7 mouse cellular contexts compared by ENCODE assay signal in the genomic region with DNA sequence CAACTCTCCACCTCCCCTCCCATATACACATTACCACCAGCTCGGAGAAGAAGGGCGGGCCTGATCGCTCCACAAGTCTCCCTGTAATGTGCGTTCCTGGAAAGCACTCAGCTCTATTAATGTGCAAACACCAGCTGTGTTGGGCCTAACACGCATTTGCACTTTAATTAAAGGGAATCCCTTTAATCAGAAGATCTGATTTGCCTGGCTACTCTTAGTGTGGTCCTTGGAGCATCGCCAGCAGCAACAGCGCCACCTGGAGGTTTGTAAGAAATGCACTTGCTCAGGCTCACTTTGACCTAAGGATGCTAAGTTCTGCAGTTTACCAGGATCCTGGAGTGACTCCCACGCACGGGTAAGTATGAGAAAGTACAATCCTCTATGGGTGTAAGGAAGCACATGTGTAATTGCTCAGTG.
DNase-seq lines count a peak whose midpoint lies in the region; ATAC-seq and TF ChIP-seq lines count a peak whose summit lies in the region.

No protein-coding gene starts in this region.

- peak overlapping the region; percentile 41; the same call in 1 of the 2 replicates for H3K4me2 ChIP-seq in heart, embryonic 14.5 days (ENCODE audit: low read length)

- H3K9me3 ChIP-seq in E14TG2a.4 (ENCODE audit: low read length), result no peaks in the 10 kb centered on the region
- H3K9me3 ChIP-seq in heart, embryonic 14.5 days (ENCODE audit: control insufficient read depth, low read length), result no peaks in the 10 kb centered on the region

- peak; percentile 59 for DNase-seq in WW6 (ENCODE audit: low read depth, low spot score)
- peak; percentile 56 to 84 for DNase-seq in kidney, postnatal 36 days
- DNase-seq in lung, postnatal 36 days, result peak; percentile 22
- DNase-seq in right cerebral cortex, postnatal 14 days, result peak; percentile 60

- H3K4me3 ChIP-seq in E14TG2a.4 (replicated peaks; ENCODE audit: low read length), result no peak overlapping the region
- H3K4me3 ChIP-seq in heart, embryonic 14.5 days (ENCODE audit: control insufficient read depth in 1 of 2, insufficient read depth in 1 of 2, low read depth in 1 of 2, low read length in 2 of 2), result no peak overlapping the region

- no peak overlapping the region for H3K27ac ChIP-seq in heart, embryonic 14.5 days (replicated peaks in 1 of 2; ENCODE audit: control insufficient read depth in 1 of 2, insufficient read depth in 1 of 2, low read depth in 2 of 2, low read length in 2 of 2)

- no peaks in the 10 kb centered on the region for H3K36me3 ChIP-seq in E14TG2a.4 (ENCODE audit: insufficient read depth, low read length)
- no peaks in the 10 kb centered on the region for H3K36me3 ChIP-seq in heart, embryonic 14.5 days (ENCODE audit: control insufficient read depth, insufficient read depth, low read length)

- peaks cover 43% of the 10 kb centered on the region for H3K27me3 ChIP-seq in E14TG2a.4 (ENCODE audit: insufficient read depth, low read length)
- peaks cover 14% of the 10 kb centered on the region; the same call in 1 of the 2 replicates for H3K27me3 ChIP-seq in heart, embryonic 14.5 days (ENCODE audit: control insufficient read depth, insufficient read depth, low read length)

- TF ChIP-seq CTCF in E14TG2a.4 (conservative IDR thresholded peaks at IDR 0.05; ENCODE audit: low read length), result peak; percentile 88

- ATAC-seq in common myeloid progenitor, adult 5-6 weeks (replicated peaks; ENCODE audit: low read depth, poor library complexity, severe bottlenecking), result 0 out of 2 replicates have a peak, but pooled peaks have one; percentile 47
- no peak for ATAC-seq in heart, embryonic 14.5 days (ENCODE audit: insufficient number of reproducible peaks, insufficient read depth, low FRiP score, low read depth)

- WGBS in heart, embryonic 14.5 days, result 14% methylated on average over 9 of the region's 9 CpGs

- peaks cover 13% of the 10 kb centered on the region; the same call in 1 of the 2 replicates for H3K4me1 ChIP-seq in E14TG2a.4 (replicated peaks; ENCODE audit: low read depth, low read length)
- H3K4me1 ChIP-seq in heart, embryonic 14.5 days (ENCODE audit: control insufficient read depth in 2 of 2, insufficient read depth in 2 of 2, low read length in 2 of 2), result no peaks in the 10 kb centered on the region

- H3K9ac ChIP-seq in heart, embryonic 14.5 days (ENCODE audit: low read length), result no peak overlapping the region
